Mouse (Mus musculus): ENCODE results near the gene Reep1.

- no peak for TF ChIP-seq CTCF (IDR thresholded peaks at IDR 0.05)
- TF ChIP-seq EP300 (IDR thresholded peaks at IDR 0.05), result no peak
Observed at GRCm38 (mm10) chr6:71778016-71778415, 70.7 kb downstream of the Reep1 start.

Data from lung, postnatal 0 days (tissue).